Mouse (Mus musculus): ENCODE data around the gene Col4a6. TPM values are rescaled to one million over a fixed set of nuclear protein-coding genes. Genes with fewer than 3 reads are reported as not detected.

Col4a6 gene
- polyA plus RNA-seq (2017; shearing (Covaris generic)) = not detected

GRCm38 (mm10) chrX:141473470-141474302 is at the start of gene Col4a6:
Gene Col4a6, minus strand, starts transcription at chrX:141474076.
- no peak for ATAC-seq

- no peak for ATAC-seq
Observed at GRCm38 (mm10) chrX:141503125-141503524, 29.2 kb upstream of the Col4a6 start.

- ATAC-seq = no peak
Observed at GRCm38 (mm10) chrX:141494545-141494944, 20.7 kb upstream of the Col4a6 start.

- no peak for ATAC-seq
Observed at GRCm38 (mm10) chrX:141475566-141476327, 1.9 kb upstream of the Col4a6 start.

GRCm38 (mm10) chrX:141475110-141475509 is 1.2 kb upstream of the Col4a6 start, which contains the start of gene Col4a5:
Gene Col4a5, plus strand, starts transcription at chrX:141475385.
- no peak for ATAC-seq

GRCm38 (mm10) chrX:141447936-141448335 is 25.9 kb downstream of the Col4a6 start:
- ATAC-seq = no peak

GRCm38 (mm10) chrX:141439423-141439822 is 34.5 kb downstream of the Col4a6 start:
- ATAC-seq = no peak

GRCm38 (mm10) chrX:141436780-141437179 is 37.1 kb downstream of the Col4a6 start:
- no peak for ATAC-seq

- no peak for ATAC-seq
Observed at GRCm38 (mm10) chrX:141415318-141415717, 58.6 kb downstream of the Col4a6 start.

GRCm38 (mm10) chrX:141396243-141396642 is 77.6 kb downstream of the Col4a6 start:
- no peak for ATAC-seq

GRCm38 (mm10) chrX:141385399-141386105 is 88.3 kb downstream of the Col4a6 start:
- no peak for ATAC-seq

GRCm38 (mm10) chrX:141384632-141385031 is 89.2 kb downstream of the Col4a6 start:
- ATAC-seq = no peak

- no peak for ATAC-seq
Observed at GRCm38 (mm10) chrX:141370276-141370675, 103.6 kb downstream of the Col4a6 start.

- ATAC-seq = no peak
Observed at GRCm38 (mm10) chrX:141363331-141363730, 110.5 kb downstream of the Col4a6 start.

GRCm38 (mm10) chrX:141341417-141341816 is 132.5 kb downstream of the Col4a6 start:
- no peak for ATAC-seq

- no peak for ATAC-seq
Observed at GRCm38 (mm10) chrX:141328044-141328443, 145.8 kb downstream of the Col4a6 start.

GRCm38 (mm10) chrX:141324201-141324600 is 149.7 kb downstream of the Col4a6 start:
- ATAC-seq = no peak

- ATAC-seq = no peak
Observed at GRCm38 (mm10) chrX:141316217-141316616, 157.7 kb downstream of the Col4a6 start.

- ATAC-seq = no peak
Observed at GRCm38 (mm10) chrX:141315795-141316194, 158.1 kb downstream of the Col4a6 start.

- no peak for ATAC-seq
Observed at GRCm38 (mm10) chrX:141292702-141293462, 181.0 kb downstream of the Col4a6 start.

- ATAC-seq = no peak
Observed at GRCm38 (mm10) chrX:141276397-141276796, 197.5 kb downstream of the Col4a6 start.

- no peak for ATAC-seq
Observed at GRCm38 (mm10) chrX:141265986-141266385, 207.9 kb downstream of the Col4a6 start.
